Mouse (Mus musculus) hindbrain, embryonic 13.5 days (tissue): ENCODE data around the gene A630076J17Rik. TPM values are rescaled to one million over a fixed set of nuclear protein-coding genes. Genes with fewer than 3 reads are reported as not detected.
A peak's percentile ranks its signal among the peaks of the same experiment; 100 is the strongest.

Experiments used
- ATAC-seq: fragments of 200-750 bp; cut with Nextera tagmentation; 2 replicates; pipeline ENCODE4 v1.8.0; 2017; ENCODE audit warnings: moderate TSS enrichment; ENCODE audit not compliant: low FRiP score
- H3K27ac ChIP-seq: fragments of 300-500 bp; sonication (generic); 2 replicates; pipeline ENCODE4 v1.5.1; 2015; ENCODE audit warnings: inconsistent platforms, mild to moderate bottlenecking, moderate library complexity
- H3K27me3 ChIP-seq: fragments of 300-500 bp; sonication (generic); 2 replicates; pipeline ENCODE4 v1.6.1; 2015; ENCODE audit warnings: mild to moderate bottlenecking, inconsistent platforms
- H3K36me3 ChIP-seq: fragments of 300-500 bp; sonication (generic); 2 replicates; pipeline ENCODE4 v1.6.1; 2015; ENCODE audit warnings: mild to moderate bottlenecking, inconsistent platforms
- H3K4me1 ChIP-seq: fragments of 300-500 bp; sonication (generic); replicated peaks from 2 replicates; pipeline ENCODE4 v1.6.1; 2015; ENCODE audit warnings: inconsistent platforms
- H3K4me2 ChIP-seq: fragments of 300-500 bp; sonication (generic); 2 replicates; pipeline ENCODE4 v1.6.1; 2015; ENCODE audit warnings: inconsistent platforms, mild to moderate bottlenecking, moderate library complexity
- H3K4me3 ChIP-seq: fragments of 300-500 bp; sonication (generic); 2 replicates; pipeline ENCODE4 v1.5.1; 2015; ENCODE audit warnings: mild to moderate bottlenecking, inconsistent platforms
- H3K9ac ChIP-seq: fragments of 300-500 bp; sonication (generic); 2 replicates; pipeline ENCODE4 v1.6.1; 2015; ENCODE audit warnings: mild to moderate bottlenecking, inconsistent platforms
- H3K9me3 ChIP-seq: fragments of 300-500 bp; sonication (generic); 2 replicates; pipeline ENCODE4 v1.6.1; 2016; ENCODE audit warnings: inconsistent platforms
- WGBS: fragments of 180-500 bp; shearing (Covaris S2); methylation state at CpG from one replicate; pipeline ENCODE4 v1.1.7; 2015; 5-methylcytosine and 5-hydroxymethylcytosine counted together
- polyA plus RNA-seq: library from polyadenylated mRNA; unstranded; fragments of >200 nt; fragmentation: Nextera tagmentation; extraction: Ambion mirVana; gene quantifications from 2 replicates; pipeline ENCODE4 v1.2.1, GENCODE M21; 2015

The A630076J17Rik gene
- polyA plus RNA-seq, 1 experiment from 2014 or later = not detected

GRCm38 (mm10) chr3:107233945-107234344 lies 3.5 kb downstream of the A630076J17Rik start:
- H3K4me2 ChIP-seq = no peak overlapping the region
- H3K9me3 ChIP-seq = no peaks in the 10 kb centered on the region
- no peak overlapping the region for H3K4me3 ChIP-seq
- 0 out of 2 replicates have a peak, but pooled peaks cover 4% of the 10 kb centered on the region for H3K4me1 ChIP-seq
- no peaks in the 10 kb centered on the region for H3K36me3 ChIP-seq
- H3K27me3 ChIP-seq = peaks cover 27% of the 10 kb centered on the region
- 24% methylated on average over 2 of the region's 2 CpGs for WGBS
- no peak overlapping the region for H3K9ac ChIP-seq
- ATAC-seq = peak; percentile 40; the same call in 1 of the 2 replicates
- no peak overlapping the region for H3K27ac ChIP-seq

DNA sequence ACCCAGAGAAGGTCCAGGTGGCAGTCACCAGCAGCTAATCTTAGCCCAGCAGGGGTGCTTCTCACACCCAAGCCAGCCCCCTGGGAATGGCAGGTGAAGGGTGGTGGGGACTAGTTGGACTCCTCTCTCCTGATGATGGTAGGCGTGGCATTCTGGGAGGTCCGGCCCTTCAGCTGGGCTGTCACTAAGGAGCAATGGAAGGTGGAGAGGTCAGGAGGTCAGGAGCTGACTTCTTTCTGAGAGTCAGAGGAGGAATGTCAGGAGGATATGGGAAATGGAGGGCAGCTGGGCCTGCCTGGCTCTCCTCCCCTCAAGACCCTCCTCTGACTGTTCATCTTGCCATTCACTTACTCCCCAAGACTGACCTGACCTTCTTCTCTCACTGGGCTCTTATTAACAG lies 7.6 kb downstream of the A630076J17Rik start:
- Histone ChIP-seq H3K36me3 (no peaks in the 10 kb centered on the region), H3K27me3 (peaks cover 33% of the 10 kb centered on the region), H3K9me3 (no peaks in the 10 kb centered on the region), H3K4me2 (no peak overlapping the region), H3K4me1 (peaks cover 10% of the 10 kb centered on the region), H3K4me3 (no peak overlapping the region), H3K27ac (no peak overlapping the region), H3K9ac (no peak overlapping the region)
- 38% methylated on average over 2 of the region's 2 CpGs for WGBS
- ATAC-seq = no peak

DNA sequence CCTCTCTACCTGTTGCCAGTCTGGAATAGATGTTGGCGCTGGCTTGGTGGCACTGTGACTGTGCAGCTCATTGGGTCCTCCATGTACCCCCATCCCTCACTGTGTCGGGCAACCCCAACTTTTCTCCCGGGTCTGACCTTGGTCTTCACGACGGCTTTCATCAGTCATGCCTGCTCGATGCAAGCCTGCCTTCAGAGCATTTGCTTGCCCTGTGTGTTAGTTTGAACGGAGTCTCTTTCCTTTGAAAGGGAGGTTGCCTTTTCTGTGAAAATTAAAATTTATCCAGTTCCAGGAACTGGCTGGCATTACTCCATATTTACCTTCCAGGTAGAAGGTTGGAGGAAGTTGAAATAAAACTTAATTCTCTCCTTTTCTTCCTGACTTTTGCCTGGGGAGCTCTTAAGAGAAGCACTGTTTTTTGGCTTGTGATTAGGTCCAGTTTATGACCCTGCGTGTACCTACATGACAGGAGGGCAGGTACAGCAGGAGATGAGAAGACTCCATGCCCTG lies 8.1 kb downstream of the A630076J17Rik start:
- Histone ChIP-seq H3K4me1 (peaks cover 6% of the 10 kb centered on the region), H3K36me3 (no peaks in the 10 kb centered on the region), H3K27ac (no peak overlapping the region), H3K4me3 (no peak overlapping the region), H3K9ac (no peak overlapping the region), H3K9me3 (no peaks in the 10 kb centered on the region), H3K4me2 (no peak overlapping the region), H3K27me3 (peaks cover 30% of the 10 kb centered on the region)
- no peak for ATAC-seq
- 90% methylated on average over 8 of the region's 8 CpGs for WGBS

DNA sequence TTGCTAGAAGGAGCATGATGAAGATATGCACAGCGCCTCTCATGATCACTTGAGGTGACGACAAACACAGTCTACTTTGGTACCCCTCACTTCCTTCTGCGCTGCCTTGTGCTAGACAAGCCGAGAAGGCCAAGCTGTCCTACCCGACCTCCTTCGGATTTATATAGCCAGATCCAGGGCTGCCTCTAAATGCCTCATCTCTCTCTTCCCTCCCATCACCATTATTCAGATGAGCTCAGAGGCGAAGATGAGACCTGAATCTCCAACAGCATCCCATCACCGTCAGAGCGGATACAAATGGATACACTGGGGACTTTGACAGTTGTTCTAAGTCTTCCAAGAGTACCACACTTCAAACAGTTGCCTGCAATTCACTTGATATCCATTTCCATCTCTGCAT lies 9.2 kb downstream of the A630076J17Rik start, which contains the start of gene Prok1:
Gene Prok1 (minus strand): TSS at position 101 of the 400 bp plus-strand sequence.
- peaks cover 33% of the 10 kb centered on the region for H3K27me3 ChIP-seq
- H3K4me3 ChIP-seq = no peak within 1 kb of the TSS
- no peak within 1 kb of the TSS for H3K4me2 ChIP-seq
- H3K9me3 ChIP-seq = no peaks in the 10 kb centered on the region
- H3K9ac ChIP-seq = no peak within 1 kb of the TSS
- H3K4me1 ChIP-seq = peaks cover 6% of the 10 kb centered on the region
- 91% methylated on average over 9 of the region's 9 CpGs for WGBS
- no peak within 1 kb of the TSS for H3K27ac ChIP-seq
- no peak for ATAC-seq
- H3K36me3 ChIP-seq = no peaks in the 10 kb centered on the region

DNA sequence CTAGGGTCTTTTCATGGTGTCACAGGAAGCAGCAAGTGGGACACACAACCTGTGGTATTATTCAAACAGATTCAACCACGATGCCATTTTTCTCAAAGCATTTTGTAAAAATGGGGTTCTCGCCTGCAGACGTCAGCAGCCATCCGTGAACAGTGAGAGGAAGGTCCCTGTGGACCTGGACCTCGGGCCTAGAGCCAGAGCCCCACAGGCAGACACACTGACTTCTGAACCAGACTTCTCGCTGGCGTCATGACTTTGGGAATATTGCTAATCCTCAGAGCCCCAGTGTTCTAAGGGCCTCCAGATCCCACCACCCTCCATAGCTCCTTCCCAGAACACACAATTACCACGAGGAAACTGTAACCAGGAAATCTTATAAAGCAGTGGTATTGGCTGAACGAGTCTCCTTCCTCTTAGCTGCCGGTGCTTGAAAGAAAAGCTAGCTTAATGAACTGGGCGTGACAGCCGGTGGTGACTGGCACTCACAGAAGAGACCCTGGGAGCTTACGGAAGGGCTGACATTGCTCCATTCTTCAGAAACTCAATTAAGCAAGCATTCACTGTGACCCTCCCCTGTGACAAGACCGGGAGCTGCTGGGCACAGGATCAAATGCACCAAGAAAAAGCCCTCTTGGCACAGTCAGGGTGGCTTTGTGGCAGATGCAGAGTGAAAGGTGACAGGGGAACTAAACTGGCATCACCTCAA lies 11.1 kb downstream of the A630076J17Rik start:
- Histone ChIP-seq H3K36me3 (no peaks in the 10 kb centered on the region), H3K27me3 (peaks cover 36% of the 10 kb centered on the region), H3K9ac (no peak overlapping the region), H3K27ac (no peak overlapping the region), H3K4me1 (peaks cover 6% of the 10 kb centered on the region), H3K4me3 (no peak overlapping the region), H3K4me2 (no peak overlapping the region), H3K9me3 (no peaks in the 10 kb centered on the region)
- WGBS = 31% methylated on average over 14 of the region's 14 CpGs
- no peak; the same call in 1 of the 2 replicates for ATAC-seq

DNA sequence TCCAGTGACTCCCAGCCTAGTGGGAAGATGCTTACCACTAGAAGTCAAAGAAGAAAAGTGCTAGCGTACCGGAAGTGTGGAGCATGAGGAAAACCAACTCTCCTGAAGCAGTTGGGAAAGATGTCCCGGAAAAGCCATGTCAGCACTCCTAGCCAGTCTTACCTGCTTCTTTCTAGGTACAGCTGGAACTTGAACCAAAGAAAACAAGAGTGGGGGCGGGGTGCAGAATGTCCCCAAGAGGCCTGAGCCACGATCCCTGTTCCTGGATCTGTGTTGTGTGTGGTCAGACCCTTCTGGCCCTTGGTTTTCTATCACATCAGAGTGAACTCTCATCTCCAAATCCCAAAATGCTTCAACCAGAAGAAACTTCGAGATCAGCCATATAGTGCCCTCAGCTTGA lies 16.5 kb downstream of the A630076J17Rik start:
- peaks cover 19% of the 10 kb centered on the region for H3K27me3 ChIP-seq
- H3K27ac ChIP-seq = no peak overlapping the region
- WGBS = 76% methylated on average over 6 of the region's 6 CpGs
- H3K9me3 ChIP-seq = no peaks in the 10 kb centered on the region
- peaks cover under 1% of the 10 kb centered on the region; the same call in 1 of the 2 replicates for H3K4me1 ChIP-seq
- no peak overlapping the region for H3K4me3 ChIP-seq
- H3K4me2 ChIP-seq = no peak overlapping the region
- no peaks in the 10 kb centered on the region for H3K36me3 ChIP-seq
- ATAC-seq = no peak
- no peak overlapping the region for H3K9ac ChIP-seq

GRCm38 (mm10) chr3:107249042-107249441 lies 18.6 kb downstream of the A630076J17Rik start:
- H3K27me3 ChIP-seq = peaks cover 25% of the 10 kb centered on the region
- ATAC-seq = no peak
- no peak overlapping the region for H3K4me3 ChIP-seq
- no peaks in the 10 kb centered on the region for H3K9me3 ChIP-seq
- no peak overlapping the region for H3K27ac ChIP-seq
- H3K4me1 ChIP-seq = no peaks in the 10 kb centered on the region
- WGBS = 68% methylated on average over 3 of the region's 3 CpGs
- no peak overlapping the region for H3K4me2 ChIP-seq
- no peaks in the 10 kb centered on the region for H3K36me3 ChIP-seq
- no peak overlapping the region for H3K9ac ChIP-seq

DNA sequence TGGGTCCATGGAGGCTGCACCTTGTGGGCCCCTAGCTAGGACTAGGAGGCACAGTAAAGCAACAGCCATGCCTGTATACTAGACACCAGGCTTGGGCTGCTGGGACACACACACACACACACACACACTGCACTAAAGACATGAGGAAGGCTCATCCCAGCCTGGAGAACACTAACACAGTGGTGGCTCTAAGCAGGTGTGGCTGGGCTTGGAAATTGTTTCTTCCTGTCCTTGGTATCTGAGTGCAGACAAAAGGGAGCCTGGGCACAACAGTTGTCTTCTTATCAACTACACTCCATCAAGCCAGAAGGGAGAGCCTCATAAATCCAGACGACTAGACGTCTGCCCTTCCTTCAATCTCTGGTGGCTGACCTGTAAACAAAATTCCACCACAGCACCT lies 19.9 kb downstream of the A630076J17Rik start:
- H3K9ac ChIP-seq = no peak overlapping the region
- 84% methylated on average over 2 of the region's 2 CpGs for WGBS

GRCm38 (mm10) chr3:107252035-107252434 lies 21.6 kb downstream of the A630076J17Rik start:
- Histone ChIP-seq H3K4me1 (peaks cover 9% of the 10 kb centered on the region), H3K36me3 (no peaks in the 10 kb centered on the region), H3K9ac (no peak overlapping the region), H3K27ac (no peak overlapping the region), H3K9me3 (no peaks in the 10 kb centered on the region), H3K4me2 (no peak overlapping the region), H3K27me3 (0 out of 2 replicates have a peak, but pooled peaks cover 11% of the 10 kb centered on the region), H3K4me3 (no peak overlapping the region)
- 63% methylated on average over 4 of the region's 4 CpGs for WGBS
- ATAC-seq = no peak

More for the DNA sequence above, 19.9 kb downstream of the A630076J17Rik start:
- no peak for ATAC-seq
- Histone ChIP-seq H3K27ac (no peak overlapping the region), H3K4me3 (no peak overlapping the region), H3K4me1 (no peaks in the 10 kb centered on the region), H3K36me3 (no peaks in the 10 kb centered on the region), H3K9me3 (no peaks in the 10 kb centered on the region), H3K27me3 (peaks cover 13% of the 10 kb centered on the region; the same call in 1 of the 2 replicates), H3K4me2 (no peak overlapping the region)

DNA sequence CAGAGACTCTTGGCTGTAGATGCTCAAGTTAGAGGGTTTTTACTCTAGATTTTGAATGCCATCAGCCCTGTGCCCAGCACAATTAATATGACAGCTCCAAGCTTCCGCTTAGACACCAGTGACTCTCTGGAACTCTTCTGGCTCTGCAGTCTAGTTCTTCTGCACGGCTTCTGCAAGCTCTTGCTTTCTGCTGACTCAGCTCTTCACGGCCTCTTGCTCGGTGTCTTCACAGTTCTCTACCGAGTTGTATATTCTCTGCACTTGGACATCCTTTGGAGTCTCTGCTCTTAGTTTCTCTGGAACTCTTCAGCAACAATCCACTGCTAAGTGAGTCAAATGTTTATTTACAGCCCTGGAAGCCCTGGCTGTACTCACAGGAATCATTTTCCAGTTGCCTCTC lies 23.5 kb downstream of the A630076J17Rik start:
- 0 out of 2 replicates have a peak, but pooled peaks cover 8% of the 10 kb centered on the region for H3K27me3 ChIP-seq
- no peak overlapping the region for H3K27ac ChIP-seq
- no peak overlapping the region for H3K4me2 ChIP-seq
- H3K9me3 ChIP-seq = no peaks in the 10 kb centered on the region
- peaks cover 18% of the 10 kb centered on the region for H3K4me1 ChIP-seq
- H3K9ac ChIP-seq = no peak overlapping the region
- ATAC-seq = no peak
- no peaks in the 10 kb centered on the region for H3K36me3 ChIP-seq
- 80% methylated on average over 5 of the region's 5 CpGs for WGBS
- H3K4me3 ChIP-seq = no peak overlapping the region

DNA sequence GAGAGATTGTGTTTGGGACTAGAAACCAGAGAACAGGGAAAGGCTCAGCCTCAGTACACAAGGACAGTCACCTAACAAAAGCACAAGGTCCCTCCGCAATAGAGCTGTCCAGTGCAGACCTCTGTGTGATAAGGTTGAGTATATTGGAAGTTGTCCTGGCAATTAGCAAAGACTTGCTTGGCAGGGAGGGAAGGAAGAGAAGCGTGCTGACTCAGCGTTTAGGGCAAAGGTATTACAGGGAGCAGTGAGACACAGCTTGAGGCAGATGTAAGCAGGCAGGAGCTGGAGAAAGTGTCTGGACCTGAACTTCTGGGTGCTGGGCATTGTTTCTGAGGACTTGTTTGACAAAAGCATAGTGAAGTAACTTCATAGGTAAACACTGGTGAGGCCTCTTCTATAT lies 25.6 kb downstream of the A630076J17Rik start:
- 88% methylated on average over 3 of the region's 3 CpGs for WGBS
- Histone ChIP-seq H3K27ac (peak overlapping the region; percentile 50; the same call in 1 of the 2 replicates), H3K9me3 (no peaks in the 10 kb centered on the region), H3K4me3 (no peak overlapping the region), H3K4me2 (no peak overlapping the region), H3K9ac (no peak overlapping the region), H3K27me3 (0 out of 2 replicates have a peak, but pooled peaks cover 8% of the 10 kb centered on the region), H3K4me1 (peaks cover 24% of the 10 kb centered on the region), H3K36me3 (no peaks in the 10 kb centered on the region)
- no peak for ATAC-seq

- no peak overlapping the region for H3K9ac ChIP-seq
These were observed 26.3 kb downstream of the A630076J17Rik start for GRCm38 (mm10) chr3:107256724-107257123.

More at GRCm38 (mm10) chr3:107256724-107257123, 26.3 kb downstream of the A630076J17Rik start:
- H3K27me3 ChIP-seq = 0 out of 2 replicates have a peak, but pooled peaks cover 8% of the 10 kb centered on the region
- no peak overlapping the region for H3K4me3 ChIP-seq
- no peaks in the 10 kb centered on the region for H3K9me3 ChIP-seq
- ATAC-seq = peak; percentile 37; the same call in 1 of the 2 replicates
- H3K4me1 ChIP-seq = peaks cover 31% of the 10 kb centered on the region
- H3K4me2 ChIP-seq = no peak overlapping the region
- H3K36me3 ChIP-seq = no peaks in the 10 kb centered on the region
- H3K27ac ChIP-seq = peak overlapping the region; percentile 50
- WGBS = 43% methylated on average over 7 of the region's 7 CpGs
